Mouse (Mus musculus) intestine, embryonic 14.5 days (tissue): ENCODE results near the gene Slc6a6. TPM values are rescaled to one million over a fixed set of nuclear protein-coding genes. Genes with fewer than 3 reads are reported as not detected.

Source experiments
- ATAC-seq: fragments of 200-750 bp; cut with Nextera tagmentation; replicated peaks from 2 replicates; pipeline ENCODE4 v1.8.0; 2017; ENCODE audit warnings: low read depth, moderate number of reproducible peaks, moderate TSS enrichment, moderate library complexity; ENCODE audit not compliant: low FRiP score, low TSS enrichment
- DNase-seq: peaks from one replicate; pipeline ENCODE4 v3.0.0-alpha.2; 2018; ENCODE audit warnings: low spot score
- H3K27ac ChIP-seq: fragments of 300-500 bp; sonication (generic); 2 replicates; pipeline ENCODE4 v1.5.1; 2014; ENCODE audit warnings: low read depth, mild to moderate bottlenecking, control low read depth
- H3K27me3 ChIP-seq: fragments of 300-500 bp; sonication (generic); replicated peaks from 2 replicates; pipeline ENCODE4 v1.6.1; 2014; ENCODE audit warnings: low read length, control low read depth; ENCODE audit not compliant: control insufficient read depth, insufficient read depth
- H3K36me3 ChIP-seq: fragments of 300-500 bp; sonication (generic); 2 replicates; pipeline ENCODE4 v1.6.1; 2014; ENCODE audit warnings: low read length, control low read depth; ENCODE audit not compliant: control insufficient read depth, insufficient read depth
- H3K4me1 ChIP-seq: fragments of 300-500 bp; sonication (generic); replicated peaks from 2 replicates; pipeline ENCODE4 v1.6.1; 2014; ENCODE audit warnings: low read length, control low read depth, mixed read lengths; ENCODE audit not compliant: control insufficient read depth, insufficient read depth
- H3K4me2 ChIP-seq: fragments of 300-500 bp; sonication (generic); 2 replicates; pipeline ENCODE4 v1.6.1; 2014; ENCODE audit warnings: low read length
- H3K4me3 ChIP-seq: fragments of 300-500 bp; sonication (generic); 2 replicates; pipeline ENCODE4 v1.5.1; 2014; ENCODE audit warnings: low read depth, low read length, control low read depth, mixed read lengths
- H3K9ac ChIP-seq: fragments of 300-500 bp; sonication (generic); 2 replicates; pipeline ENCODE4 v1.6.1; 2014; ENCODE audit warnings: mild to moderate bottlenecking, low read length
- H3K9me3 ChIP-seq: fragments of 300-500 bp; sonication (generic); 2 replicates; pipeline ENCODE4 v1.6.1; 2016; ENCODE audit warnings: low read length, control low read depth; ENCODE audit not compliant: control insufficient read depth
- WGBS: fragments of 180-500 bp; shearing (Covaris S2); extraction: QIAGEN DNeasy Blood & Tissue Kit; methylation state at CpG from one replicate; pipeline ENCODE4 v1.1.7; 2014; 5-methylcytosine and 5-hydroxymethylcytosine counted together
- polyA plus RNA-seq: library from polyadenylated mRNA; unstranded; fragments of >200 nt; fragmentation: Nextera tagmentation; extraction: Ambion mirVana; gene quantifications from 2 replicates; pipeline ENCODE4 v1.2.1, GENCODE M21; 2014

The Slc6a6 gene
- polyA plus RNA-seq, 1 experiment from 2014 or later: 69.0 TPM

- Histone ChIP-seq H3K4me2 (no peak overlapping the region), H3K36me3 (peaks cover 17% of the 10 kb centered on the region), H3K9ac (no peak overlapping the region), H3K4me3 (no peak overlapping the region), H3K9me3 (no peaks in the 10 kb centered on the region), H3K4me1 (peaks cover 20% of the 10 kb centered on the region), H3K27ac (no peak overlapping the region), H3K27me3 (no peaks in the 10 kb centered on the region)
- ATAC-seq (no peak), DNase-seq (no peak)
- WGBS: 100% methylated on average over 1 of the region's 2 CpGs
Observed at GRCm38 (mm10) chr6:91708919-91709318, 25.1 kb downstream of the Slc6a6 start.

- ATAC-seq (no peak), DNase-seq (no peak)
- Histone ChIP-seq H3K4me3 (no peak overlapping the region), H3K36me3 (peaks cover 11% of the 10 kb centered on the region), H3K9ac (no peak overlapping the region), H3K4me2 (no peak overlapping the region), H3K27ac (no peak overlapping the region), H3K4me1 (peaks cover 22% of the 10 kb centered on the region), H3K9me3 (no peaks in the 10 kb centered on the region), H3K27me3 (no peaks in the 10 kb centered on the region)
- 69% methylated on average over 6 of the region's 6 CpGs for WGBS
Observed at GRCm38 (mm10) chr6:91710345-91710930, 26.6 kb downstream of the Slc6a6 start.

GRCm38 (mm10) chr6:91712097-91712854 is 28.4 kb downstream of the Slc6a6 start:
- Histone ChIP-seq H3K4me1 (peaks cover 22% of the 10 kb centered on the region), H3K9ac (peak overlapping the region; percentile 2; the same call in 1 of the 2 replicates), H3K27me3 (no peaks in the 10 kb centered on the region), H3K4me3 (no peak overlapping the region), H3K4me2 (0 out of 2 replicates have a peak overlapping the region, but pooled peaks have one; percentile 11), H3K36me3 (peaks cover 18% of the 10 kb centered on the region), H3K27ac (peak overlapping the region; percentile 62; the same call in 1 of the 2 replicates), H3K9me3 (no peaks in the 10 kb centered on the region)
- ATAC-seq: 0 out of 2 replicates have a peak, but pooled peaks have one; percentile 3
- 23% methylated on average over 4 of the region's 4 CpGs for WGBS
- DNase-seq: no peak

- peak; percentile 79 for ATAC-seq
- H3K4me1 ChIP-seq: peaks cover 22% of the 10 kb centered on the region
- peak overlapping the region; percentile 62 for H3K27ac ChIP-seq
- H3K4me2 ChIP-seq: 0 out of 2 replicates have a peak overlapping the region, but pooled peaks have one; percentile 11
- no peak overlapping the region for H3K4me3 ChIP-seq
- H3K9me3 ChIP-seq: no peaks in the 10 kb centered on the region
- 8% methylated on average over 10 of the region's 10 CpGs for WGBS
- H3K27me3 ChIP-seq: no peaks in the 10 kb centered on the region
- DNase-seq: peak; percentile 70
- H3K9ac ChIP-seq: 0 out of 2 replicates have a peak overlapping the region, but pooled peaks have one; percentile 2
- H3K36me3 ChIP-seq: peaks cover 18% of the 10 kb centered on the region
Observed at GRCm38 (mm10) chr6:91712855-91713331, 29.0 kb downstream of the Slc6a6 start.

GRCm38 (mm10) chr6:91713370-91713896 is 29.6 kb downstream of the Slc6a6 start:
- Histone ChIP-seq H3K27ac (peak overlapping the region; percentile 62), H3K4me2 (no peak overlapping the region), H3K27me3 (no peaks in the 10 kb centered on the region), H3K4me3 (no peak overlapping the region), H3K36me3 (peaks cover 13% of the 10 kb centered on the region; the same call in 1 of the 2 replicates), H3K4me1 (peaks cover 22% of the 10 kb centered on the region), H3K9ac (no peak overlapping the region), H3K9me3 (no peaks in the 10 kb centered on the region)
- DNase-seq (no peak), ATAC-seq (peak; percentile 18; the same call in 1 of the 2 replicates)
- WGBS: 8% methylated on average over 5 of the region's 5 CpGs

GRCm38 (mm10) chr6:91715023-91715422 is 31.2 kb downstream of the Slc6a6 start:
- H3K4me2 ChIP-seq: no peak overlapping the region
- H3K9ac ChIP-seq: no peak overlapping the region
- H3K27me3 ChIP-seq: no peaks in the 10 kb centered on the region
- H3K9me3 ChIP-seq: no peaks in the 10 kb centered on the region
- DNase-seq: no peak
- no peak for ATAC-seq
- peaks cover 13% of the 10 kb centered on the region; the same call in 1 of the 2 replicates for H3K36me3 ChIP-seq
- 85% methylated on average over 8 of the region's 8 CpGs for WGBS
- H3K4me3 ChIP-seq: no peak overlapping the region
- H3K4me1 ChIP-seq: peaks cover 37% of the 10 kb centered on the region
- no peak overlapping the region for H3K27ac ChIP-seq

- H3K9me3 ChIP-seq: no peaks in the 10 kb centered on the region
- peaks cover 9% of the 10 kb centered on the region; the same call in 1 of the 2 replicates for H3K36me3 ChIP-seq
- H3K27ac ChIP-seq: no peak overlapping the region
- H3K4me3 ChIP-seq: no peak overlapping the region
- no peak overlapping the region for H3K4me2 ChIP-seq
- 80% methylated on average over 6 of the region's 6 CpGs for WGBS
- H3K27me3 ChIP-seq: no peaks in the 10 kb centered on the region
- DNase-seq: no peak
- peaks cover 49% of the 10 kb centered on the region for H3K4me1 ChIP-seq
- no peak for ATAC-seq
- H3K9ac ChIP-seq: no peak overlapping the region
Observed at GRCm38 (mm10) chr6:91715988-91716810, 32.3 kb downstream of the Slc6a6 start.

- Histone ChIP-seq H3K27me3 (no peaks in the 10 kb centered on the region), H3K9ac (no peak overlapping the region), H3K4me2 (no peak overlapping the region), H3K27ac (no peak overlapping the region), H3K36me3 (peaks cover 14% of the 10 kb centered on the region), H3K4me1 (peaks cover 37% of the 10 kb centered on the region), H3K4me3 (no peak overlapping the region), H3K9me3 (no peaks in the 10 kb centered on the region)
- DNase-seq: no peak
- WGBS: 83% methylated on average over 2 of the region's 2 CpGs
- no peak for ATAC-seq
Observed at GRCm38 (mm10) chr6:91718067-91718466, 34.2 kb downstream of the Slc6a6 start.
